Mouse (Mus musculus) activated CD4-positive, CD25-positive, alpha-beta regulatory T cell, adult 4 months (primary cell): ENCODE data around the gene Borcs6. TPM values are rescaled to one million over a fixed set of nuclear protein-coding genes. Genes with fewer than 3 reads are reported as not detected.

Source experiments
- ATAC-seq: one replicate; pipeline ENCODE4 v1.8.0; 2017
- polyA plus RNA-seq, 2 experiments: library from polyadenylated mRNA; unstranded; fragments of 100-300 nt; shearing (Covaris generic); gene quantifications; one replicate each; pipeline ENCODE4 v1.2.1; 2017

The Borcs6 gene
- polyA plus RNA-seq, 2 experiments from 2014 or later: 2.1 to 2.4 TPM

DNA sequence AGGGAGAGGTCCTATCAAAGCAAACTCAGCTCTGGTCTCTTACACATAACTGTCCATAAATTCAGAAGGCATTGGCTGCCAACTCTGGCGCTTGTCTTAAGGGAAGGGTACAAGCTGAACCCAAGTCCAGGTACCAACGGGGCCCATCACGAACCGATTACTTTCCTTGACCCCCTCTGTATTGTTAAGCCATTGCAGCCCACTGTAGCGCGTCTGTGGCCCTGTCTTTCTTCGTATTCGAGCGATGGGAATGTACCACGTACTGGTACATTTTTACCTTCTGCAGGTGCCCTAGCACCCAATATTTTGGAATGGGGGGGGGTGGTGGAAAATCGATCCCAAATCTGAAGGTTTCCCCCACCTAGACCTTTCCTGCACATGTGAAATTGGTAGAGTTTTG is 12.7 kb downstream of the Borcs6 start:
- ATAC-seq: no peak

DNA sequence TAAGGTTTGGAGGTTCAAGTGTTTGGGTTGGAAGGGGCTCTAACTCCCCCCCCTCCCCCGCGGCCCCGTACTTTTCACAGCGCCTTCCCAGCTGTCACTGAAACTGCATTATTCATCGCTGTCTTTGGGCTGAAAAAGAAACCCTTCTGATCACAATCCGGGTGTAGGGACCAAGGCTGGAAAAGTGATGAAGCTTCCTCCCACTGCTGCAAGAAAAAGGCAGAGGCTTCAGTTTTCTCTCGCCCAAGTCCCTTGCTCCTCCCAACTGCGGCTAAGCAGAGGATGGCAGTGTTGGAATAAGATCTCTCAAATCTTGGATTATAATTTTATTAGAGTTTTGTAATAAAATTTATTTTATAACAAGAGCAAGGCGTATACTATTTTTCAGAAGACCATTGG is 13.1 kb downstream of the Borcs6 start:
- no peak for ATAC-seq

DNA sequence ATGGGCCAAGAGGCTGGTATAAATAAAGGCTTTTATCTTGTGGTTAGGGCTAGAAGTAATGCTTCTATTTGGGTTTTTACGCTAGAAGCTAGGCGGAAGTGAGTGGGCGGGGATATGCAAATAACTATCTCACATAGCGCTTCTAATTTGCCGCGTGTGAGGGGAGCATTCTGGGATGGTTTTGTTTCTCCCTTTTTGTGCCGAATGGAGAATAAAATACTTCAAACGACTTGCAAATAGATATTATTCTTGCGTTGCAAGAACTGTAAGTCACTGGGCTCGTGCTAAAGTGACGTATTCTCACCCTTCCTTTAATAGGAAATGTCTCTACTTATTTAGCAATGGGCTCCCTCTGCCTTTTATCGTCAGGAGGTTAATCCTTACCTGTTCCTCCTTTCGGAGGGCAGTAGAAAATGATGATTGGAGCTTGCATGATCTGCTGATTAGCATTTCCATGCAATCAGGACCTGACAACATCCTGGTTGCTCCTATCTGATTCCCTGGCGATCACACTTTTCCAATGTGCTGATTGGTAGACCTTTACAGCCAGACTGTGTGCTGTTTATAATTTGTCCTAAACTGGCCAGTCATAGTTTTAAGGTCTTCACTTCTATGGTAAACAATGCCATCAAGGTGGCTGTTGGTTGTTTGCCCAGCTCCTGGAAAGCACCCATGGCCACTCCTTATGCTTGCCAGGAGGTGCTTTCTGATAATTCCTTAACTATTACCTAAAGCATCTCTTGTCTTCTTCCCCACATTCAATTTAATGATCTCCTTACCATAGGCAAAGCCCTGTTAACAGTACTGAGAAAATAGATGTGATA is 13.8 kb downstream of the Borcs6 start:
- ATAC-seq: peak; percentile 65

DNA sequence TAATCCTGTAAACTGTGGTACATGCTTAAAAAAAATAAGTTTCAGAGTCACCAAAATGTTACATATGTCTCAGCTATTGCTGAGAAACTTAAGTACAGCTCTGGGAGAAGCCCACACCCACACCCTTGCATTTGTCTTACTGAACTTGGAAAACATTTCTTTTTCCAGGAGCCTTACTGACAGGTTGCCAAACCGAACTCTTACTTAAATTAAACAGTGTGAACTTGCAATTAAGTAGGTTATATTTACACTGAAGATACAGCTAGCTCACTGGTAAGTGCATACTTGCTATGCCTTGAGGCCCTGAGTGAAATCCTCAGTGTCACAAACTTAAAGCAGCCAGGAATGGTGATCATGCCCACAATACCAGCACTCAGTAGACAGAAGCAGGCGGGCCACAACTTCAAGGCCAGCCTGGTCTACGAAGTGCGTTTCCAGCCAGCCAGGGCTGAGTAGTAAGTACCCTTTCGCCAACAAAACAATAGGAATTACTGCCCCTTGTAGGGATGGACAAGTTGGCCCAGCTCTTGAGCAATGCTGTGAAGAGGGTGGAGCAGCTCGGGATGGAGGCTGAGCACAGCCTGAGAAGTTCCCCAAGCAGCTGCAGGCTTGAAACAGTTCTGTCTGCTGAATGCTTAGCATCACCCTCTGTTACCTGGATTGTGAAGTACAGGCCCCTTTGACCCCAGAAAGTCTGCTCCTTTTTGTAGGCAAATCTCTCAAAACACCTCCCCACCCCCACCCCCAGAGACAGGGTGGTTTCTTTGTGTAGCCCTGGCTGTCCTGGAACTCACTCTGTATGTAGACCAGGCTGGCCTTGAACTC is 14.6 kb downstream of the Borcs6 start:
- ATAC-seq: no peak

DNA sequence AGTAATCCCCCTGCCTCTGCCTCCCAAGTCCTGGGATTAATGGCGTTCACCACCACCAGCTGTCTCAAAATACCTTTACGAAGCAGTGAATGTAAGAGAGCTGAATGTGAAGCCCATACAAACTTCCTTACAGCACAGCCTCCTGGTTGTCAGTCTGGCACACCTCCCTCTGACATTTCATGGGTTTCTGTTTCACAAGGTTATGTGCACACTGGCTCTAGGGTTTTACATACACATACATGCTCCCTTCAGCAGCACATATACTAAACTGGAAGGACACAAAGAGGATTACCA is 15.2 kb downstream of the Borcs6 start:
- ATAC-seq: no peak

DNA sequence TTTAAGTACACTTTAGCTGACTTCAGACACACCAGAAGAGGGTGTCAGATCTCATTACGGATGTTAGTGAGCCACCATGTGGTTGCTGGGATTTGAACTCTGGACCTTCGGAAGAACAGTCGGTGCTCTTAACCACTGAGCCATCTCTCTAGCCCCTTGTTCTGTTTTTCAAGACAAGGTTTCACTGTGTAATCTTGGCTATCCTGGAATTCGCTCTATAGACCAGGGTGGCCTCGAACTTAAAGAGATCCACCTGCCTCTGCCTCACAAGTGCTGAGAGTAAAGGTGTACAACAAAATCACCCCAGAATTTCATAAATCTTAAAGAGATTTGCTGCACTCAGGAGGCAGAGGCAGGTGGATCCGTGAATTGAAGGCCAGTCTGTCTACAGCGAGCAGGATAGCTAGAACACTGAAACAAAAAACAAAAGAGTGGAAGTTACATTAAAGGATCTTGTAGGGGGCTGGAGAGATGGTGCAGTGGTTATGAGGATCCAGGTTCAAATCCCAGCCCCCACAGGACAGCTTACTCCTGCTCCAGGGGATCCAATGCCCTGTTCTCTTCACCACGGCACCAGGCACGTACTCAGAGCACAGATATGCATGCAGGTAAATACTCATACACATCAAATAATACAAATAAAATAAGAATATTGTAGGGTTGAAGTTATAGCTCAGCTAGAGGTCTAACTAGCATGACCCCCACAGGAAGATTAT is 16.4 kb downstream of the Borcs6 start:
- no peak for ATAC-seq

DNA sequence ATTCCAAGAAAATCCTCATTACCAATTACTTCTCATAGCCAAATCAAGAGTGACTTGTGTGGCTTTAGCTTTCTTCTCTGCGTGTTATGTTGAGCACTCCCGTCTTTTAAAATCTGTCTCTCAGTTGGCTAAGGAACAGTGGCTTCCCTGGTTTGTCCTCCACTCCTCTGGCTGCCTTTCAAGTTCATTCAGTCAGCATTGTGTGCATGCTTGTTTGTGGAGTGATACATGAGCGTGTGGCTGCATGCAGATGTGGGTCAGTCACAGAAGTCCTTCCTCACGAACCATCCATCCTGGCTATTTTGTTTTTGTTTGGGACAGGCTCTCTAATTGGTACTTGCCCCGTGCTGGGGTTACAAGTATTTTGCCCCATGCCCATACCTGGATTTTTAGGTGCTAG is 17.1 kb downstream of the Borcs6 start:
- no peak for ATAC-seq

DNA sequence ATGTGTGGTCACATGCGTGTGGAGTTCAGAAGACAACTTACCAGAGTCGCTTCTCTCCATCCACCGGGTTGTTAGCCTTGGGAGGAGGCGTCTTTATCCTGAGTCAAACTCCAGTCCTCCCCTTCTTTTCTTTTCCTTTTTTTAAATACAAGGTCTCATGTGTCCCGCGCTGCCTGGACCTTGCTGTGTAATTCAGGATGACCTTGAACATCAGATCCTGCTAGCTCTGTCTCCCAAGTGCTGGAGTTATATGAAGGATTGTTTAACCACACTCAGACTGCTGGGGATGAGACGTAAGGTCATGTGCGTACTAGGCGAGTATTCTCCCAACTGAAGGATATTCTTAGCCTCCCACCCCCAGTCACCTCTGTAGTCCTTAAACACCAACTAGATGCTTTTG is 17.8 kb downstream of the Borcs6 start:
- no peak for ATAC-seq

DNA sequence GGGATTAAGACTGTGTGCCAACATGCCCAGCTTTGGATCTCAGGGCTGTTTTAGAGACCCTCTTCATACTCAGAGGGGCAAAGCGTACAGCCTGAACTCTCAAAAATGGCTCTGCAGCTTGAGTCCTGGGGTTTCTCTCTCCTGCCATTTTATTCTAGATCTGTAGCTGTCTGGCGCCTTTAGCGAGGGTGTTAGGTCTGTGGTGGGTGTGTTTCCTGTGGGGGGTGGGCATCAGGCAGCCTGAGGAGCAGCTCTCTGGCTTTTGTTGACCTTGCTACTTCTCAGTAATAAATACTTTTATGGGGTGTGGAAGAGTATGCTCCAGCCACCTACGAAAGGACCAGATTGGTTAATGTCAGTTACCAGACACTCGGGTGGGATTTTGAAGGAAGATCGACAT is 18.5 kb downstream of the Borcs6 start:
- no peak for ATAC-seq

DNA sequence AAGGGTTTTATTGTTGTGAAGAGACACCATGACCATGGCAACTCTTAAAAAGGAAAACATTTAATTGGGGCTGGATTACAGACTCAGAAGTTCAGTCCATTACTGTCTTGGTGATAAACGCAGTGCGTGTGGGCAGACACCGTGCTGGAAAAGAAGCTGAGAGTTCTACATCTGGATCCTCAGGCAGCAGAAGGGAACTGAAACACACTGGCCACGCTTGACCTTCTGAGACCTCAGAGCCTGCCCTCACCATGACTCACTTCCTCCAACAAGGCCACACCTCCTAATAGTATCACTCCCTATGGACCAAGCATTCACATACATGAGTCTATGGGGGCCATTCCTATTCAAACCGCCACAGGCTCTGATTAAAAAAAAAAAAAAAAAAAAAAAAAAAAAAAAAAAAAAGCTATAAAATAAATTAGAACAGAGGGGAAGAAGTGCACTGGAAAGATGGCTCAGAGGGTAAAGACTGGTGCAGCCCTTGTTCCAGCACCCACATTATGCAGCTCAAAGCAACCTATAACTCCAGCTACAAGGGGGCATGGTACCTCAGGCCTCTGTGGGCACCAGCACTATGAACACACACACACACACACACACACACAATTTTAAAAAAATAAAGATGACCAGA is 19.4 kb downstream of the Borcs6 start:
- ATAC-seq: no peak

DNA sequence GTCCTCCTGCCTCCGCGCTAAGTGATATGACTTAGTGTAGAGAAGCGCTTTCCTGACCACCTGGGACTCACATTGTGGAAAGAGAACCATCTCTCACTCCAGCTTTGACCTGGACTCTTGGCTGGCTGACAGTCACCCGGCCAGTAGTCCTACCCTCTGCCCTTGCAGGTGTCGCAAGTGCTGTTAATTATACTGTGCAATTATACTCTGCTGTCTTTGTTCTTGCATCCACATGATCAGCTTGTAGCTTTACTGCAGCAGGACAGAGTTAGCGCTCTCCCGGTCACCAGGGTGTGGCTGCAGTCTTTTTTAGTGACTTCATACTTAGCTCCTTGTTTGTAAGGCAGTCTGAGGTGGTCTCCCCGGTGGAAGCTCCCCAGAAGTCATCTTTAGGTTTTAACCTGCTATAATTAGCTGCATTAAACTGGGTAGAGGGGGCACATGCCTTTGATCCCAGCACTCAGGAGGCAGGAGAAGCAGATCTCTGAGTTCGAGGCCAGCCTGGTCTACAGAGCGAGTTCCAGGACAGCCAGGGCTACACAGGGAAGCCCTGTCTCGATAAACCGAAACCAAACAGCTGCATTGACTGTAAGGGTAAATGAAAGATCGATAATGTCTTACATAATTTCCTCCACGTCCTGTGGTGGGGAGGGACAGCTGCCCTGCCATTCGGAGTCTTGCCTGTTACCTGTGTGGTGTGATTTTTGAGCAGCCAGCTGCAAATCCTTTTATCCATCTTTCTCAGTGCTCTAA is 20.8 kb downstream of the Borcs6 start:
- ATAC-seq: no peak

DNA sequence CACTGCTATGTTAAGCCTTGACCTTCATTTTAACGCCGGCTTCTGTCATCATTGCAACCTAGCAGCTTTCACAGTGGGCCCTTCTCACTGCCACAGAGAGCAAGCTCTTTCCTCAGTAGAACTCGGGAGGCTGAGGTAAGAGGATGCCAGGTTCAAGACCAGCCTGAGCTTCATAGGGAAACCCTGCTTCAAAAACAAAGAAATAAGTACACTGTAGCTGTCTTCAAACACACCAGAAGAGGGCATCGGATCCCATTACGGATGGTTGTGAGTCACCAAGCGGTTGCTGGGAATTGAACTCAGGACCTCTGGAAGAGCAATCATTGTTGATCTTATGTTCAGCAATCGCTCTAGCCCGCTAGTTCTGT is 21.3 kb downstream of the Borcs6 start:
- ATAC-seq: no peak

DNA sequence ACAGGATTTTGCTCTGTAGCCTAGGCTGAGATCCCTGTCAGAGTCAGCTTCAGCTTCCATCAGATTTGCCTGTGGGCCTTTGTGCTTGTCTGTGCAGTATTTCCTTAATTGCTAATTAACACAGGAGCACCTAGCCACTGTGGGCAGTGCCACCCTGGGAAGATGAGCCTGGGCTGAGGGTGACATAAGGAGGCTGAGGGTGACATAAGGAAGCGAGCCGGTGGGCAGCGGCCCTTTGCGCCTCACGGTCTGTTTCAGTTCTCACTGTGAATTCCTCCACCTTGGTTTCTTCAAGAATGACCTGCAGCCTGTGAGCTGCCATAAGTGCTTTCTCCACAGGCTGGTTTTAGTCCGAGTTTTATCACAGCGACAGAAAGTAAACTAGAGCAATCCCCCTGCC is 22.1 kb downstream of the Borcs6 start:
- ATAC-seq: no peak

DNA sequence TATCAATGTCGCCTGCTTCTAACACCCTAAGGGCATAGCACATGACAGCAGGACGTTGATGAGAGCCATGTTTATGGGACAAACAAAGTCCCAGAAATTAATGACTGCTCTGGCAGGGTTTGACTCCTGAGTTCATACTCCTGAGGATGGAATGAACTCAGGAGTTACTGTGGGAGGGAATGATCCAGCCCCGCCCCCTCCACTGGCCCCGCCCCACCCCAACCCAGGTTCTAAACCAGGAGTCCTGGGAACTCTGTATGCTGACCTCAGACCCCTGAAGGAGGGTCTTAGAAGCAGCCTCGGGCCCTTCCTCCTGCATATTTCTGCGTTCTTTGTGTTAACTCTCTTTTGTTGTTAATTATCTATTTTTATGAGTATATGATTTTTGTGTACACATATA is 26.1 kb downstream of the Borcs6 start:
- no peak for ATAC-seq

DNA sequence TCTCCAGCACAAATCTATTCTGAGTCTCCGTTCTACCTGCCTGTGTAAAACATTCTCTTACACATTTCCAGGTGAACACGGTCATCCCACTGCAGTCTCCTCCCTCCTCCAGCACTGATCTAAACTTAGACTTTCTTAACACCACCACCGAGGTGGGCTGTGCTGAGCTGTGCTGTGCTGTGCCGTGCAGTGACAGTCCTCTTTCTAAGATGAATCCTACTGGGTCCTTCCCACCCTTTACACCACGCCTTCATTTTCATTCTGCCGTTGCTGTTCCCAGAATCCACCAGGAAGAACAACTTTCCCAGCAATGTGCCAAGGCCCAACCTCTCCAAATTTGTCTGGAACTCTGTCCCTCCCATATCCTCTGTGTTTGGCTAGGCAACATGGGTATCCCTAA is 26.9 kb downstream of the Borcs6 start:
- no peak for ATAC-seq

DNA sequence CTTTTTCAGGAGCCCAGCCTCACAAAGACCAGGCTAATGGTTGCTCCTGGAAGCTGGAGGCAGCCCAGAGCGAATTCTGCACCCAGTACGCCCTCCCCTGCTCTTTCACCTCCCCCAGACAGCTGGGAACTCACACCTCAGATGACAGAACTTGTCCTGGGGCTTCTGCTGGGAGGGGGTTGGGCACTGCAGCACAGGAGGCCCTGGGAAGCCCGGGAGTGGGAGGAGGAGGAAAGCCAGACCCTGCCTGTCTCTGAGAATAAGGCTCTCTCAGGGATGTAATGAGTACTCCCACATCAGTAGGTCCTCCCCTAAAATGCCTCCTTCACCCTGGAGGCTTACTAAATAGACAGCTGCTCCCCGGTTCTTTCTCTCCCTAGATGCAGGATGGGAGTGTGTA is 27.6 kb downstream of the Borcs6 start:
- ATAC-seq: no peak

DNA sequence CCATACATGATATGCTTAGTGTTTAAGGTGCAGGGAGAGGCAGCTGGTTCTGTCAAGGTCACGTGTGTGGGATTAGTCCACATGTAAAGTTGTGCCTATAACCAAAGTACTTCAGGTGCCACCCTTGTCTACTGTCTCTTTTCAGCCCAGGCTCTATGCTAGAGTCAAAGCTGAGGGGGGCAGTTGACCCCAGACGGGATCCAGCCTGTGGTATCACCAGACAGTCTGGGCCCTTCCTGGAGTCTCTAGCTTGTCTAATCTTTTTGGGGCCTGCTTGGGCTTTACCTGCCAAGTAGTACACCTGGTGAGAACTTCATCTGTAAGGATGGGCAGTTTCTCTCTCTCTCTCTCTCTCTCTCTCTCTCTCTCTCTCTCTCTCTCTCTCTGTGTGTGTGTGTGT is 28.1 kb downstream of the Borcs6 start:
- no peak for ATAC-seq

DNA sequence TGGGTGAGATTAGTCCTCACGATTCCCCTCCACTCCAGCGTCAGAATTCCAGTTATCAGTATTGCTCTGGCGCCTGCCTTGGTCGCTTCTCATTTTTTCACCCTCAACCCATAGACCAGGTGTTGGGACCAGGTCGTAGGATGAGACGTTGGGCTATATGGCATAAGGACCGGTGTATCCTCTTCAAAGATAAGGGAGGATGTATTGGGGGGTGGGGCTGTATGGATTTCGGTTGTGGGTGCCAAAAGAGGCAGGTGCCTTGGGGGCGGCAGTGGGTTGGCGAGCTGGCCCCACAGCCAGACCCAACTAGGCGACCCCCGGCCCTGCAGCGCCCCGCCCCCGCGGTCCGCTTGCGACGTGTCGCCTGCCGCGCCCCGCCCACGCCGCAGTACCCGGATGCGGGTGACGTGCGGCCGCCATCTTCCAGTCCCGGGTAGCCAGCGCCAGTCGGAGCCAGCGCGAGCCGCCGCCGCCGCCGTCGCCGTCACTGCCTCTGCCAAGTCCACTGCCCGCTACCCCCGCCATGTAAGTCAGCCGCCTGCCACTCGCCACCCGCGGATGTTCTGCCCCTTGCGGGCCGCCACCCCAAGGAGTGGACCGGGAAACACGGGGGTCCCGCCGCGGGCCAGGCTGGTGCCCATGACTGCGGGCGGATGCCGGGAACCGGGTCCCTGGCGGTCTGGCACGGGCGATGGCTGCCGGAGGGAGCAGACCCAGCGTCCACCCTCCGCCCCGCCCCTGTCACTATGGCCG is 28.8 kb downstream of the Borcs6 start, which contains the start of gene Vamp2:
Gene Vamp2, plus strand, starts transcription at position 388 of the 753 bp plus-strand sequence.
- ATAC-seq: peak; percentile 47

DNA sequence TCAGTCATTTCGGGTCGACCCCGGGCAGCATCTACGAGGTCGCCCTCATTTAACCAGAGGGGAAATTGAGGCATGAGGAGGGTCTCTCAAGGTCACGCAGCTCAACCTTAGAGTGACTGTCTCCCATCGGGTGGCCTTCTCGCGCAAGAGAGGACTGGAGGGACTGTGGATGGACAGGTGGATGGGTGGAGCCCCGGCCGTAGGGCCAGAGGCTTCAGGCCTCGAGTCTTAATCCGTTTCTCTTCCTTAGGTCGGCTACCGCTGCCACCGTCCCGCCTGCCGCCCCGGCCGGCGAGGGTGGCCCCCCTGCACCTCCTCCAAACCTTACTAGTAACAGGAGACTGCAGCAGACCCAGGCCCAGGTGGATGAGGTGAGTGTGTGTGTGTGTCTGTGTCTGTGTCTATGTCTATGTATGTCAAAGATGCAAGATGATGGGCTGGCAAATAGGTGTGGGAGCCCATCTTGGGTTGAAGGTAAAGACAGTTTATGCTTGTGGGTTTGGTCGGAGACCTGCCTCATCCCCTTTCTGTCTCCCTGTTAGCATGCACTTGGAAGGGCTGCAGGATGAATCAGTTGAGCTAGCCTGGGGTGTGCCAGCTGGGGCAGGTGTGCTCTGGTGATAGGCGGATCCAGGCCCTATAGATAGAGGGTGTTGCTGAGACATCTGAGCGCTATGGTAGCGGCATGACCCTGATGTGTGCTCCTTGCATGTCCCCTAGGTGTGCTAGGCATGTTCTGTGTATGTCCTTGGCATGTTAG is 29.5 kb downstream of the Borcs6 start:
- ATAC-seq: no peak

DNA sequence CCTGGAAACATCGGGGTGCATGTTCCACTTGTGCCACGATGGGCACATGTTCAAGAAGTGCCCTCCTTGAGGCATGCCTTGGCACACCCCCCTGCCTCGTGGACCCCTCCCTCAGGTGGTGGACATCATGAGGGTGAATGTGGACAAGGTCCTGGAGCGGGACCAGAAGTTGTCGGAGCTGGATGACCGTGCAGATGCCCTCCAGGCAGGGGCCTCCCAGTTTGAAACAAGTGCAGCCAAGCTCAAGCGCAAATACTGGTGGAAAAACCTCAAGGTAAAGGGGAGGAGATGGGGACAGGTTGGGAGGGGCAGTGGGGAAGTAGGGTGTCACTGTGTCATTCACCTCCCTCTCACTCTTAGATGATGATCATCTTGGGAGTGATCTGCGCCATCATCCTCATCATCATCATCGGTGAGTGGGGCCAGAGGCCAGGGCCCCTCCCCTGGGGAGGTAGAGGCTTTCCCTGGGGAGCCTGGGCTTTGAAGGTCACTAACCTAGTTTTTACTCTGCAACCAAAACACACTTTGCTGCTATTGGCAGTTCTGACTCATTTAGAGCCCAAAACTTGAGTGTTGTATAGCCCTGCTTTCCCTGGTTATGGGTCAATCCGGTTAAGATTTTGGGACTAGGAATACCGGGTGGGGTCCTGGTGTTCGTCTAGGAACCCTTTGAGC is 30.2 kb downstream of the Borcs6 start:
- ATAC-seq: no peak
